Mouse (Mus musculus) layer of hippocampus, adult 9-10 months (tissue): Measurements from ENCODE around the gene Ppp1r9b.

ENCODE experiments used
- DNase-seq: peaks from one replicate; pipeline ENCODE4 v3.0.0; 2022; ENCODE audit warnings: low spot score

The Ppp1r9b gene

GRCm38 (mm10) chr11:95023481-95023880 lies 32.6 kb downstream of the Ppp1r9b start:
- DNase-seq: no peak

DNA sequence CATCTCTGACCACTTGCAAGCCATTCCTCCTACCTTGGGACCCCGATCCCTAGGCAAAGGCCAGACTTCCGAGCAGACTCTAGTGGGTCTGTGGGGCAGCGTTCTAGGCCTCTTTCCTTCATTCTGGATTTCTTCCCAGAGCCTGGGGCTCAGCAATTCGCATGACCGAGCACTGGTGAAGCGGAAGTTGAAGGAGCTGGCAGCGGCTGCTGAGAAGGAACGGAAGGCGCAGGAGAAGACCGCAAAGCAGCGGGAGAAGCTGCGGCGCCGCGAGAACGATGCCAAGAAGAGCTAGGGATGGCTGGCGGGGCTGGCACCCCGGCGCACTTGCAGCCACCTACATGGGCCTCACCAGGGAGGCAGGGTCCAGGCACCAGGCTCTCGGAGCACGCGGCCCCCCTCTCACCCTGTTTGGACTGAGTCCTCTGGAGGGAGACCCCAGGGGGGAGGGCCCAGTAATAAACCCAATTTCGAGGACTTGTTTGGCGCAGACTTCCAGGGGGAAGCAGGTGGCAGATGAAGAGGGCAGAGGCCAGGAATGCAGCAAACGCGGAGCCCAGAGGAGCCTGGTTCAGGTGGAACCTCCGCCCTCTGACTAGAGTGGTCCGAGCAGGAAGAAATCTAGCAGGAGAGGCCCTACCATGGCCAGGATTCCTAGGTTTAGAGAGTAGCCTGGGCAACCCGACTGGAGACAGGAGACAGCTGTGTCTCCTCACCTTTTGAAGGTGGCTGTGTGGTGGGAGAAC lies 33.8 kb downstream of the Ppp1r9b start:
- DNase-seq: no peak

- DNase-seq: no peak
Measured at GRCm38 (mm10) chr11:95025227-95026012, 34.6 kb downstream of the Ppp1r9b start.

DNA sequence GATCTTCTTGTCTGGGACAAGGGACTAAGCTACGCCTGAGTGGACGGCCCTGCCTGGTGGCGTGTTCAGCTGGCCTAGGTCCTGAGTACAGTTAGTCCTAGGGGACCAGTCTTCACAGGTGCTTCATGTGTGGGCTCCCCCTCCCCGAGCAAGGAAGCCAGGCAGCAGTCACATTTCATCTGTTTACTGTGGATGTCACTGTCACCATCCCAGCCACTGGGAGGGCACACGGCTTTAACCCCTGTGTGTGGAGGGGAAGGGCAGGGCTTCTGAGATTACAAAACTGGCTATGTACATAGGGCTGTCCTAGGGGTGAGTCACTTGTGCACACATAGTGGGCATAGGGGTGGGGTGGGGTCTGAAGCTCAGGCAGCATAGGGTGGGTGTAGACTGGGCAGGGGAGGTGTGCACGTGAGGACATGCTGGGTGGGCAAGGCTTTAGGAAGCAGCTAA lies 35.3 kb downstream of the Ppp1r9b start:
- no peak for DNase-seq

GRCm38 (mm10) chr11:95026849-95027248 lies 36.0 kb downstream of the Ppp1r9b start:
- DNase-seq: no peak

DNA sequence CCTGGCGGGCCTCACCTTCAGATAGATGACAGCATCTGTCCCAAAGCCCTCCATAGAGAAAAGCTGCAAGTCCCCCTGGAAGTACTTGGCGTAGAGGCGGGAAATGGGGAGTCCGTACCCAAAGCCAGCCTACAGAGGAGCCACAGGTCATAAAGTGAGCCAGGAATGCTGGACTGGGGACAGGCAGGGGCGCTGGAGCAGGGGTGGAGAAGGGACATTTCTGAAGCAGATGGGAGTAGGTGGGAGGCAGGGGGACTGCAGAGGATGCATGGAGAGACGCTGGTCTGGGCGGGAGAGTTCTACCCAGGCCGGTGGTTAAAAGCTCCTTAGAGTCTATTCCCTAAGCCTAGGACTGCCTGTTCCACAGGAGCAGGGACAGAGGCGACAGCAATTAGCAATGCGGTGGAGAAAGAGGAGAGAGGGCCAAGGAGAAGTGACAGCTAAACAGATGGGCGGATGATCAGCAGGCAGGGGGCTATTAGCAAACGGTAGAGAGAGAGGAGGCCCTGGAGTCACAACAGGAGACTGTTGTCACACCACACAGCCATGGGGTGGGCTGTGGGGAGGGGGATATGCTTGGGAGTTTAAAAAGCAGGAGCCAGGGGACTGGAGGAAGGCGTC lies 37.1 kb downstream of the Ppp1r9b start:
- DNase-seq: no peak

DNA sequence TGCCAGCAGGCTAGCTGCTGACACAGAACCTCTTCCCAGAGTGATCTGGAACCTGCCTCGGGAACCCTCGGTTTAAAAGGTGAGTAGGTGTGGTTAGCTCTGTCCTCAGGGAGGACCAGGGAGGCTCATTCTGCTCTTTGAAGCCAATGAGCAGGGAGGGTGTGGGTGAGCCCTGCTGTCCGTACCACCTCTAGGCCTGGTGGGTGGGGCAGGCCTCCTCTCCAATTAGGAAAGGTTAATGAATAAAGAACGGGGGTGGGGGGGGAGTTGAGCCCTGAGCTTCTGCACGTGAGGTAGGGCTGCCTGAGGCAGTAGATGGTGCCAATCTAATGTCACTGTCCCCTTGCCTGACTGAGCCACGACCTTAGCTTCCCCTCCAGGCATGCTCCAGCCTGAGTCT lies 42.1 kb downstream of the Ppp1r9b start:
- DNase-seq: no peak

DNA sequence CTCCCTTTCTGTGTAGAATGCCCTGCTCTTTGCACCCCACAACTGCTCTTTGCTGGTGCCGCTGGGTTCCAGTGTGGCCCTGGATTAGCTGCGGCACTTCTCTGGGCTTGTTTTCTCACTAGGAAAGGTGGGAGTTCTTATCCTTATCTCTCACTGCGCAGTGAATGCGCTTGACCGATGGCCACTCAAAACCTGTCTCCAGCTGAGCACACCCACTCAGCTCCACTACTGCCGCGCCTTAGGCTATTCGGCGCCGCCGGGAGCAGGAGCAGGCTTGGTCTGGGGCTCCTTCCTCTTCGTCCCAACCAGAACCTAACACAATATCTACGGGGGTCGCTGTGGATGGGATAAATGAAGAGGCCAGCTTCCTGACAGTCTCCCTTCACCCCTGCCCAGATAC lies 42.8 kb downstream of the Ppp1r9b start:
- DNase-seq: no peak

GRCm38 (mm10) chr11:95034902-95035301 lies 44.1 kb downstream of the Ppp1r9b start:
- DNase-seq: no peak

DNA sequence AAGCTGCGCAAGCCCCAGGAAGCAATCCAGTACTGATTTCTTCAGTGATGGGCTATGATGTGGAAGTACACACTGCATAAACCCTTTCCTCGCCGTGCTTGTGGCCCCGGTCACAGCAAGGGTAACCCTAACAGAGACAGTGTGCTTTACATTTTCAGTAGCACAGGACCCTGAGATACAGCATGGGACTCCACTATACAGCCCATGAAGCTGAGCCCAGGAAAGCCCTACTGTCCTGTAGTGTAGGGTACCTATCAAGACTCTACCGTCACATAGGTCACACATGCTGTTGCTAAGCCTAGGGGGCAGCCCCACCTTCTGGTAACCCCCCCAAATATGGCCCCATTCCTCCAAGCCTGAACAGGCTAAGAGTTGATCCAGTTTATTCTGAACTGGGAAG lies 45.7 kb downstream of the Ppp1r9b start:
- no peak for DNase-seq

DNA sequence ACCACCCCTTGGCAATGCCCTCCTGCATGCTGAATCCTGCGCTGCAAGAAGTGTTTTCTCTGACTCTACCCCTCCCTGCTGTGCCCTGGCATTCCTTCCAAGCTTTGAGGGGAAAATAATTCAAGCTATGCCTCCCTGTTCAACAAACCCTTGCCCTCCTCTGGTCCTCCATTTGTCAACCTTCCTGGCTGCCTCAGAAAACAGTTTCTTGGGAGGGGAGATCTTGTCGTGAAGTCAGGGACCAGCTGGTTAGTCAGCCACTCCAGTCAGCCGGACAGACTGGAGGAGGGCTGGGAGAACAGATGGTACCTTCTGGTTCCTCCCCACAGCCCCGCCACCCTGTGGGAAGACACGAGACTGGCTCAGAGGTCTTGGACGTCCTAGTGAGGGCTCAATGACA lies 46.5 kb downstream of the Ppp1r9b start:
- no peak for DNase-seq

GRCm38 (mm10) chr11:95038156-95038817 lies 47.5 kb downstream of the Ppp1r9b start:
- DNase-seq: no peak

DNA sequence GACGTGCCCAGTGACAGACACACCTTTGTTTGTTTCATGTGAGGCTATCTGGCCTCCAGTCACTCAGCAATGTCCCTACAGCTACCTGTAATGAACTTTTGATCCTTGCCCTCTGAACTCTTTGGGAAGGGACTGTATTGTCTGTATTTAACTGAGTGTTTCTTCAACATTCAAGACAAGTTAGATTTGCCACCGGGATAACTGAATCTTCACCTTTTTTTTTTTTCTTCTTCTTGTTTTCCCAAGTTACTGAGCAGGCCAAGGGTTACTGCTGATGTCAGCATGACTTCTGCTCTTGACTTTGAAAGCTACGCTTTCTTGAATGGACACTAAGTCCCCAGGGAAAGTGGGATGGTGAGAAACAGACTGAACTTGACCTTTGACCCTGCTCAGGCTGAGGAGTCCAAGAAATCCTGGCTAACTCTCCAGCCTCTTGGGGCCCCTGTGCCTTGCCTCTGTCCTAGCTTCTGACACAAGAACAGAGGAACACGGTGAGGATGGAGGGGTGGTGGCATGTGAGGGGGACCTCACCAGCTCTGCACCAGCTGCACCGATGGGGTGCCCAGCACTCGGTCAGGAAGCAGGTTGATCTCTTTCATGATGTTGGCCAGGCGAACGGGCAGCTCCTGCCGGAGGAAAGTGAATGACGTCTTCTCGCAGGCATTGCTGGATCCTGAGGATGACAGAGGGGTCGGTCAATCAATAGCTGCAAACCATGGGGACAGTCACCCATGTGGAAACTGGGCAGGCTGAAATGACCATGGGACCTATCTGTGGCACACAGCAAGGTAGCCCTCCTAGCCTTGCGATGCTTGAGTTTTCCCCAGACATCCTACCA lies 48.2 kb downstream of the Ppp1r9b start:
- DNase-seq: no peak

GRCm38 (mm10) chr11:95039766-95040165 lies 48.9 kb downstream of the Ppp1r9b start:
- DNase-seq: no peak

DNA sequence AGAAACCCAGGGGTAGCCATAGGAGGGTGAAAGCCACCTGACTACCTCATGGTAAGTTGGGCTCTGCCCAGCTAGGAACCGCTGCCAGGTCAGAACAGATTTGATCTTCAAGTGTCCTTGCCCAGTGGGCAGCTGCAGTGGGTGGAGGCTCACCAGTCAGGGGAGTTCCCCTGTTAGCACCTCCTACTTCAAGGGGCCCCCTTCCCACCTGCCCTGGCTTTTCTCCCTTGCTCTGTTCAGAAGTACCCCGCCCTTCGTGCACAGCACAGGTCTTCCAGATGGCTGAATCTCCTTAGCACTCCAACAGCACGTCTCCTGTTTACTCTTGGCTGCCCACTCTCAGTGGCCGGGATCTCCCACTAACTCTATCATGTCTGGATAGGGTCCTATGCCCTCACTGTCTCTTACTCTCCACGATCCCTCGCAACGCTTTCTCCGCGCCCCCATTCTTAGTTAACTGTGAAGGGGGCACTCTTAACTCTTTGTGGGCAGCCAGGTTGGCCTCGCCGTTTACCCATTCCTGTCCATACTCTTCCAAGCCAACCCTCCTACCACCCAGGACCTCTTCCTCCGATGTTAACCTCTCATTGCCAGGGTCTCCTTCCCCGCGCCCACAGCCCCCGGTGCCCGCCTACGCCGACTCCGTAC lies 49.8 kb downstream of the Ppp1r9b start:
- DNase-seq: no peak

DNA sequence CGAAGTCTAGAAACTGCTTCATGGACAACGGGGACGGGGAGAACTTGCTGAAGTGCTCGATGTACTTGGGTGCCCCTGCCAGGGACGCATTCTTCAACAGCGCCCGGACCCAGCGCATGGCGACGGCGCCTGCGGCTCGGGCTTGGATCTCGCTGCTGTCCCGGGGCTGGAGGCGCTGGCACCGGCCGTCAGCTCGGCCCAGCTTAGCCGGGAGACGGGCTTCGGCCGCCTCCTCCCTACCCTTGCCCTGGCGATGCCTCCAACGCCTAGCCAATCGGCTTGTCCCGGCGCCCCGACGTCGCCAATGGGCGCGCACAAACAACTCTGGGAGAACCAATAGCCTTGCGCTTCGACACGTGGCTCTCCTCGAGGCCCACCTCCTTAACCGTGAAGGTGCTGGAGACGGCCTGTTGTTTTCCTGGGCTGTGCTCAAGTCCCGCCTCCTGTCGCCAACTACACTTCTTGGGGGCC lies 50.3 kb downstream of the Ppp1r9b start, which contains the start of gene Pdk2:
Gene Pdk2 (minus strand): TSS at position 216 of the 471 bp plus-strand sequence.
- peak; percentile 86 for DNase-seq

- DNase-seq: peak; percentile 87
Measured at GRCm38 (mm10) chr11:95042096-95042495, 51.3 kb downstream of the Ppp1r9b start.

GRCm38 (mm10) chr11:95043060-95043459 lies 52.2 kb downstream of the Ppp1r9b start:
- no peak for DNase-seq

DNA sequence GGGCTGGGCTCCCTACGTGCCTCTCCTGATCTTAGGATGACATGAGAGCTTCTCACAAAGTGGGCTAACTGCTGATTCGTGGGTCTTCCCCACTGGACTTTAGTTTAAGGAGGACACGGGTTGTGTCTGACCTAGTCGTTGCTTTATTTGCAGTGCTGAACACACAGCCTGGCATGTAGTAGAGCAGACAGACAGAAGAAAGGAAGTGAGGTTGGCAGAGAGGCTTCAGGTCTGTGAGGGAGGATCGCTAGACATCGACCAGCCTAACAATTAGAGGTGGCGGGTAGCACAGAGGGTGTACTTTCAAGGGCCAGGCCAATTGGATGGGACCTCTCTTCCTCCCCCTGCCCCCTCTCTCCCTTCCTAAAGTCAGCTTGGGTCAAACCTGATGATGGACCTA lies 52.8 kb downstream of the Ppp1r9b start:
- no peak for DNase-seq

- DNase-seq: no peak
Measured at GRCm38 (mm10) chr11:95044185-95044870, 53.5 kb downstream of the Ppp1r9b start.
